Mouse (Mus musculus) cortical plate, adult 2 months (tissue): ENCODE results near the gene Zscan20. TPM values are rescaled to one million over a fixed set of nuclear protein-coding genes. Genes with fewer than 3 reads are reported as not detected.
"Not testable (repeated sequence)": the region's sequence is repeated elsewhere in the genome, so short reads cannot be mapped to it uniquely, and the experiment has no call there.

Experiments
- H3K27ac ChIP-seq: fragments of 200-500 bp; 2 replicates; pipeline ENCODE4 v1.5.1; 2012; ENCODE audit warnings: low read length, control low read depth, inconsistent platforms; ENCODE audit not compliant: insufficient read depth
- H3K4me1 ChIP-seq: fragments of 200-500 bp; 2 replicates; pipeline ENCODE4 v1.6.1; 2011; ENCODE audit warnings: low read length; ENCODE audit not compliant: control insufficient read depth, insufficient read depth
- H3K4me3 ChIP-seq: fragments of 200-500 bp; 2 replicates; pipeline ENCODE4 v1.5.1; 2011; ENCODE audit warnings: mild to moderate bottlenecking, low read length, control low read depth; ENCODE audit not compliant: insufficient read depth
- CTCF ChIP-seq: fragments of 200-500 bp; IDR thresholded peaks from 2 replicates; pipeline ENCODE4 v1.5.1; 2011; ENCODE audit warnings: mild to moderate bottlenecking, control low read depth, low read length; ENCODE audit not compliant: insufficient read depth; ENCODE audit errors: extremely low read depth
- POLR2A ChIP-seq: fragments of 200-500 bp; IDR thresholded peaks from 2 replicates; pipeline ENCODE4 v1.6.1; 2011; ENCODE audit warnings: mild to moderate bottlenecking, low read length, control low read depth; ENCODE audit not compliant: insufficient read depth; ENCODE audit errors: extremely low read depth
- polyA plus RNA-seq: library from polyadenylated mRNA; depleted of rRNA; stranded (reverse); fragments of >200 nt; gene quantifications from 2 replicates; pipeline ENCODE4 v1.2.3, GENCODE M21; 2012

The Zscan20 gene
- polyA plus RNA-seq, 1 experiment: 4.5 TPM

GRCm38 (mm10) chr4:128615761-128616160 is 5.9 kb upstream of the Zscan20 start:
- no peaks in the 10 kb centered on the region for H3K4me1 ChIP-seq
- TF ChIP-seq CTCF (no peak), POLR2A (no peak)
- no peak overlapping the region for H3K27ac ChIP-seq
- no peak overlapping the region for H3K4me3 ChIP-seq

- H3K27ac ChIP-seq: no peak overlapping the region
- TF ChIP-seq CTCF (peak; percentile 88), POLR2A (no peak)
- no peaks in the 10 kb centered on the region; the same call in 1 of the 2 replicates for H3K4me1 ChIP-seq
- no peak overlapping the region for H3K4me3 ChIP-seq
These were observed 3.4 kb upstream of the Zscan20 start for GRCm38 (mm10) chr4:128613326-128613725.

- H3K4me3 ChIP-seq, H3K4me1 ChIP-seq, H3K27ac ChIP-seq: not testable (repeated sequence)
These were observed 1.8 kb upstream of the Zscan20 start for GRCm38 (mm10) chr4:128611726-128612125.

GRCm38 (mm10) chr4:128610706-128611105 is 808 bp upstream of the Zscan20 start:
- Histone ChIP-seq H3K27ac (no peak overlapping the region), H3K4me3 (no peak overlapping the region; the same call in 1 of the 2 replicates)
- TF ChIP-seq CTCF: no peak
- no peak for TF ChIP-seq POLR2A

GRCm38 (mm10) chr4:128609276-128609924 is 498 bp downstream of the Zscan20 start:
- Histone ChIP-seq H3K4me3 (peak overlapping the region; percentile 76), H3K27ac (peak overlapping the region; percentile 51; the same call in 1 of the 2 replicates), H3K4me1 (peaks cover 4% of the 10 kb centered on the region)
- no peak for TF ChIP-seq CTCF
- TF ChIP-seq POLR2A: no peak

More at GRCm38 (mm10) chr4:128610706-128611105, 808 bp upstream of the Zscan20 start:
- peaks cover 4% of the 10 kb centered on the region for H3K4me1 ChIP-seq

- peaks cover 4% of the 10 kb centered on the region for H3K4me1 ChIP-seq
- TF ChIP-seq CTCF (no peak), POLR2A (no peak)
- no peak overlapping the region for H3K4me3 ChIP-seq
- H3K27ac ChIP-seq: no peak overlapping the region
These were observed 2.2 kb downstream of the Zscan20 start for GRCm38 (mm10) chr4:128607661-128608060.

GRCm38 (mm10) chr4:128606586-128606985 is 3.3 kb downstream of the Zscan20 start:
- Histone ChIP-seq H3K27ac (no peak overlapping the region), H3K4me3 (no peak overlapping the region), H3K4me1 (peaks cover 4% of the 10 kb centered on the region)
- TF ChIP-seq CTCF (no peak), POLR2A (no peak)

- no peak overlapping the region for H3K4me3 ChIP-seq
- no peak overlapping the region for H3K27ac ChIP-seq
- no peaks in the 10 kb centered on the region for H3K4me1 ChIP-seq
- TF ChIP-seq CTCF (no peak), POLR2A (no peak)
These were observed 11.9 kb downstream of the Zscan20 start for GRCm38 (mm10) chr4:128597801-128598560.

GRCm38 (mm10) chr4:128594062-128594461 is 15.8 kb downstream of the Zscan20 start:
- Histone ChIP-seq H3K27ac (no peak overlapping the region), H3K4me1 (no peaks in the 10 kb centered on the region), H3K4me3 (no peak overlapping the region)
- TF ChIP-seq CTCF (no peak), POLR2A (no peak)

GRCm38 (mm10) chr4:128593286-128593685 is 16.6 kb downstream of the Zscan20 start:
- TF ChIP-seq POLR2A: no peak
- no peak for TF ChIP-seq CTCF
- Histone ChIP-seq H3K27ac (no peak overlapping the region), H3K4me3 (no peak overlapping the region), H3K4me1 (no peaks in the 10 kb centered on the region)
